Mouse (Mus musculus) gastrocnemius, postnatal 36 days (tissue): ENCODE data around the gene Htr7. TPM values are rescaled to one million over a fixed set of nuclear protein-coding genes. Genes with fewer than 3 reads are reported as not detected.

ENCODE experiments used
- DNase-seq, 2 experiments: peaks; one replicate each; pipeline ENCODE4 v3.0.0; 2022
- intact Hi-C: fragments of 180-260 bp; cut with DNase I; formaldehyde crosslinking; loops from one replicate; pipeline ENCODE4 v1.15.1; 2025
- long read RNA-seq, 2 experiments: library from polyadenylated mRNA; stranded (forward); transcript quantifications; one replicate each; pipeline ENCODE4 v2.0.0; 2021
- total RNA-seq, 2 experiments: library from RNA; stranded (reverse); gene quantifications; 2 replicates each; pipeline ENCODE4 v1.2.3; 2021

Gene Htr7
- under 1 TPM; 0.48 to 0.72 TPM for total RNA-seq
- long read RNA-seq, experiment 1, partial matches to known transcripts = 0 of 1 reads
- long read RNA-seq, experiment 1, other reads (novel, unspliced or antisense) = 0 of 1 reads
- long read RNA-seq, experiment 2 = 0 reads

DNA sequence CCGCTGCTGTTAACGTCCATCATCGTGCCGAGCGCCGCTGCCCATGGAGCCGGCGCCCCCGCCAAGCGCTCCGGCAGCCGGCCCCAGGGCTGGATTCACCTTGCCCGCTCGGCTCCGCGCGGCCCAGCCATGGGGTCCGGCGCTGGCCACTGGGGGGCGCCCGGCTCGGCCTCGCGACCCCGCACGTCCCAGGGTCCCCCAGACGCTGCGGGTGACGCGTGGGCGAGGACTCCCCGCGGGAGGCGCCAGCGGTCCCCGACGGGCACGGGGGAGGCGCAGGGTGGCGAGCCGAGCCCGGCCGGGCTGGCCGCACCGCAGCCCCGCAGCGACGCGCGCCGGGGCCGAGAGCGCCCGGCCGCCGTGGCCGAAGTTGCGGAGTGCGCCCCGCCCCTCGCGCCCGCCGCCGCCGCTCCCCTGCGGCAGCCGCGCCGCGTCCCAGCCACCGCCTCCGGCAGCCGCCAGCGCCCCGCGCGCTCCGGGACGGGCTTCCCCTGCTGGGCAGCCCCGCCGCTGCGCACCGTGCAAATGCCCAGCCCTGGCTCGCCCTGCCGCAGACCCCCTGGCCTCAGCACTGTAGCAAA lies at the start of gene Htr7:
Htr7 (minus strand) TSS at position 277 of the 581 bp plus-strand sequence.
- intact Hi-C loops = no loop called here
- peak in 1 of 2 experiments; percentile 16 for DNase-seq

DNA sequence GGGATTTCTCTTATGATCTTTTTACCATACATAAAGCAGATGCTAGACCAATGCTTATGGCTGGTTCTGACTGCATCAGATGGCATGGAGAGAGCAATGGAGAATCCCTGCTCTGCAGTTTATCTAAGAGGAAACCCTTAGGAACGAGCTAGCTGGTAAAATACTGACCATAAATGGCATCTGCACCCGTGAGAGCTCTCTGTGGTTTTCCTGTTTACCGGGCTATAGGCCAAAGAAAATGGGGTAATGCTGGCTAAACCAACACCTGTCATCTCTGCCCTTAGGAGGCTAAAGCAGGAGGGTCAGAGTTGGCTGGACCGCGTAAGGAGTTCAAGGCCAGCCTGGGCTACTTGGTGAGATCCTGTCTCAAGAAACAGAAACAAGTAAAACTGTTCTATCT lies 46.6 kb upstream of the Htr7 start:
- intact Hi-C loops = no loop called here

DNA sequence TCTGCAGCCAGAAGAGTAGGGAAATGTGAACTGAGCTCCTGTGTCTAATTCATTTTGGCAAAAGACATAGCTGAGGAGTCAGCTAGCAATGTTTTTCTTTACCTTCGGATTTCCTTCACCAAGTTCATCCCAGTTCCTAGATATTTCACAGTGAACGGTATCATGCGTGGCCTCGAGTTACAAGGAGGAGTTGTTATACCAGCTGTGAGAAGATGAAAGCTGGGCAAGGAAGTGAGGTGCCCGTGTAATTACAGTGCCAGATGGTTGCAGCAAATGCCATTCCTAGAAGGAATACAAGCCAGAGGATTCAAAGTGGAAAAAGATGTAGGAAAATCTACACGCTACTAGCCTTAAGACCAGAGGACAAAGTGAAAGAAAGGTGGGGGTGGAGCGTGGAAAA lies 41.6 kb upstream of the Htr7 start:
- intact Hi-C loops = no loop called here
- DNase-seq = no peak

More for the DNA sequence above, 46.6 kb upstream of the Htr7 start:
- DNase-seq = no peak

DNA sequence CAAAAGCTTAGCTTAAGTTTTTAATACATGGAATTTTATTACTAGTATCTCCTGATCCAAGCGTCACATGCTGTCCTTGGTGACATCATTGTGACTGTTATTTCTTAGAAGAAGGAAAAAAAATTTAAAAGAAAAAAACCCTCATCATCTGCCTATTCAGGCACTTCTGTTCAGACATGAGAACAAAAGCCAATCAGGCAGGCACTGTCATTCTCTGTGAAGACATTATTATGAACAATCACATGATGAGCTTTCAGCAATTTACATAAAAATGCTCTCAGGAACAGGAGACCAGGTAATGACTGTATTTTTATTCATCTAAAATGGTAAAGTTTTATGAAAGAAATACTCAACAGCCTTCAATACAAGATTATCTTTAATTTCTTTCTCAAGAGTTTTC lies 41.0 kb upstream of the Htr7 start:
- intact Hi-C loops = no loop called here
- DNase-seq = no peak

DNA sequence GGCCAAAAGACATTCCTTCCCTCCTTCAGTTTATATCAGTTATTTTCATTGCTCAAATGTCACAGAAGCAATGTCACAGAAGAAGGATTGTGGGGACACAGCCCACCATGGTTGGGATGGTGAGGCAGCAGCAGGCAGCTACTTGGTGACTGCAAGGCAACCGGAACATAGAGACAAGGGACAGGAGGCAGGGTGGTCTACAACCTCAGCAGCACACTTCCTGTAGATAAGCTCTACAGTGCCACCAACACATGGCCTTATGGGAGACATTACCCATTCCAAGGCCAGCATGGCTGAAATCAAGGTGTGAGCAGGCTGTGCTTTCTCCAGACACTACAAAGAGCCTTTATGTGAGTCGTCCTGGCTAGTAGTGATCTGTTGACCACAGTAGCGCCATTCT lies 39.9 kb upstream of the Htr7 start:
- DNase-seq = no peak
- intact Hi-C loops = no loop called here

DNA sequence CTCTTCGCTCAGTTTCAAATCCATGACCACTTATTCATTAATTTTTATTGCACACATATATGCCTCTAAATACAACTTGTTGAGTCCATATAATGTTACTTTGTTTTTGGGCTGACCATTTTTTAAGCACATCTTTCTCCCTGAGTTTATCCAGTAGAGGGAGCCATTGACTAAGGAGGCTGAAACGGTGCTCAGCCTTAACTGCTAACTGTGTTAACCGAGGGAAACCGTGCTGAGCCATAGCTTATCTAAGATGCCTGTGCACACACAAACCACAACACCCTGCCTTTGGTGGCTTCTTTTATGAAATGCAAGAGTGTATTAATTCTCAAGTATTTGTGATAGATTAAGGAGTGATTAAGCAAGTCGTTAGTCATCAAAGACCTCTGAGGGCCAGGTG lies 33.5 kb upstream of the Htr7 start:
- DNase-seq = no peak
- intact Hi-C loops = no loop called here

DNA sequence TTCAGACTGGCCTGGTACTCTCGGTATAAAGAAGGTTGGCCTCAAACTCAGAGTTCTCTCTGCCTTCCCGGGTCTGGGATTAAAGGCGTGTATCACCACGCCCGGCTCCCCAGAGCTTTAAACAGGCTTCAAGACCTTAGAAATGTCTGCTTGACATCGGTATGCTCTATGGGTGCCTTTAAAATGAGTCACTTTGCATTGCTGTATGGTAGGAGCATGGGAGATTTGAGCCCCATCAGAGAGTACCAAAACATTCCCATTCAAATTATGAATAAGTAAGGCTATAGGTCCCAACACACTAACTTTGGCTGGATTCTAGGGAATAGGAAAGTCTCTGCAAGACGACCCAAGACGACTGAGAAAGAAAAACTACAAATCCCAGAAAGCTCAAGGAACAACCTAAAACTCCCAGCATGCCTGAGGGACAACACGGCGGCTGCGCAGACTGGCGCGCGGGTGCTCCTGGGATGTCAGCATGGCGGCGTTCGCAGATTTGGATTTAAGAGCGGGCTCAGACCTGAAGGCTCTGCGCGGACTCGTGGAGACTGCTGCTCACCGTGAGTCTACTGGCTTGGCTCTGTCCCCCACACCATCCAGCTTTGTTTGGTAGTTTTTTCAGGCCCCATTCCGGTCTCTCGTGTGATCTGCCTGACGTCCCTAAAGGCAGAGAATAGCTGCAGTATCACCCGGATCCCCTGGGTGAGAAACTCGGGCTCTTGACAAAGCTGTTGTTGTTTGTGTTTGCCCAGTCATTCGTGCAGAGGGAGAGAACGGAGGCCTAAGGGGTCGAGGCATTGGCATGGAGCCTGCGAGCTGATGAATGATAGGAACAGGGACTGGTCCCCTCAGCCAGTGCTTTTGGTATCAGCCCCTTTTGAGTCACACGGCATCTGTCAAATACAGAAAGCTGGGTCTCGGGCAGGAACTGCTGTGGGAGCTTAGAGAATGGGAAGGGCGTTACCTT lies 26.2 kb upstream of the Htr7 start, which contains the start of gene Rpp30:
Rpp30 (plus strand) TSS at position 455 of the 964 bp plus-strand sequence.
- peak; percentile 59 to 79 for DNase-seq
- intact Hi-C loops = no loop called here

DNA sequence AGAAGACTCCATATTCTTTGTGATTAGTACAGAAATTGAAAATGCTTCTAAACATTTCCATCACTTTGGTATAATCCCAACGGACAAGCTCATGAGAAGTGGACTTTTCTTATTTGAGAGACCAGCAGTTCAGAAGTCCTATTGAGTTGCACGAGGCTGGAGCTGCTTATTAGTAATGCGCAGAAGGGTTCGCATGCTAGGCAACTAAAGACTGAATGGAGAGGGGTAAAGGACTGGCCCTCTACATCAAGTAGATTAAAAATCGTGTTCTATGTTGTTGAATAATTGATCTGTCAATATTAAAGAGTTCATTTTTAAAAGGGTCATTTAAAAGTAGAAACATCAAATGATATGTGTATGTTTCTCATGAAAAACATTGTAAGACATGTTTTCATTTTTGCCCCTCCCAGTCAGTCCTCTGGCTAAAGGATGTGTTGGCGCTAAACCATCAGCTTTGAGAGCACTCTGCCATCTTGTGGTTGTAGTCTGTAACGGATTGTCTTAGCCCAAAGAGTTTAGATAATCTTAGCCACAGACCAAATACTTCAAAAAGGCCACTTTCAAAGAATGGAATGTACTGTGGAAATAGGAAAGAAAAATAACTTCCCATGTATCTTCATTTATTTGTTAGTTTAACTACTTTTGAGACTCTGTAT lies 25.4 kb upstream of the Htr7 start:
- intact Hi-C loops = no loop called here
- DNase-seq = no peak

DNA sequence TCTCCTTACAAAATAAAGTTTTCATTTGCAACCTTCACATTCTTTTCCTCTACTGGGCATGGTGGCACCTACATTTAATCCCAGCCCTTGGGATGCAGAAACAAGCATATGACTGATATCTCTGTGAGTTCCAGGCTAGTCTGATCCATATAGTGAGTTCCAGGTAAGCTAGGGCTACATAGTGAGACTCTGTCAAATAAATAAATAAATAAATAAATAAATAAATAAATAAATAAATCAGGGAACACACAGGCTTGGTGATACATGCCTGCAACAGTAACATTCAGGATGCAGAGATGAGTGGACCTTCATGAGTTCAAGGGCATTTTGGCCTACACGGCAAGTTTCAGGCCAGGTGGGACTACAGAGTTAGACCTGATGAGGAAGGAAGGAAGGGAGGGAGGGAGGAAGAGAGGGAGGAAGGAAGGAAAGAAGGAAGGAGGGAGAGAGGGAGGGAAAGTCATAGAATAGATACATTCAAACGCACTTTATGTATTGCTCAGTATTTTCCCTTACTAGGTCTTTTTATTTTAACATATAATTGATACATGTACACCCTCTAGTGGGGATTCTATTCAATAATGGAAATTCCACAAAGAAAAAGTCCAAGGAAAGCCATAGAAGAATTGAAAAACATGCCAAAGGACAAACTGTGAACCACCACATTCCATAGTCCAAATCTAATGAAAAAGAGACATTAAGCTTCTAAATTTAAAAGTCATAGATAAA lies 5.7 kb upstream of the Htr7 start:
- intact Hi-C loops = no loop called here

DNA sequence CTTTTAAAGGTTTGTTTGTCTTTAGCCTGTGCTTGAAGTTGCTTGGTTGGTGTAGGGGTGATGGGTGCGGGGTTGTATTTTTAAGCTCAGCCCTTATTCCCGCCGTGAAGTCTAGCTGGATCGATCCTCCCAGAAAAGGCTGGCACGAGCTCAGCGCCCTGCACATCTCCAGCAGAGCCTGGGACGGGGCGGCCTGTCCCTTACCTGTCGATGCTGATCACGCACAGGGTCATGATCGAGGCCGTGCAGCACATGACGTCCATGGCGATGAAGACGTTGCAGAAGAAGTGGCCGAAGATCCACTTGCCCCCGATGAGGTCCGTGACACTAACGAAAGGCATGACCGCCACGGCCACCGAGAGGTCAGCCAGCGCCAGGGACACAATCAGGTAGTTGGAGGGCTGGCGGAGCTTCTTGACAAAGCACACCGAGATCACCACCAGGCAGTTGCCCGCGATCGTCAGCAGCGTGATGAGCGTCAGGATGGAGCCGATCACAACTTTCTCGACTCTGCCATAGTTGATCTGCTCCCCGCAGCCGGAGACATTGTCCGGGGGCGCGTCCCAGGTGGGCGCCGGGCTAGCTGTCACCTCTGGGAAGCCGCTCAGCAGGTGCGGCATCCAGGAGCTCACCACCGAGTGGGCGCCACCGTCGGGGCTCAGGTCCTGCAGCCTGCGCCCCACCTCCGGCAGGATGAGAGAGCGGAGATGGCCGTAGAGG lies 645 bp downstream of the Htr7 start:
- no peak for DNase-seq
- intact Hi-C loops = no loop called here

More for the DNA sequence above, 5.7 kb upstream of the Htr7 start:
- no peak for DNase-seq

DNA sequence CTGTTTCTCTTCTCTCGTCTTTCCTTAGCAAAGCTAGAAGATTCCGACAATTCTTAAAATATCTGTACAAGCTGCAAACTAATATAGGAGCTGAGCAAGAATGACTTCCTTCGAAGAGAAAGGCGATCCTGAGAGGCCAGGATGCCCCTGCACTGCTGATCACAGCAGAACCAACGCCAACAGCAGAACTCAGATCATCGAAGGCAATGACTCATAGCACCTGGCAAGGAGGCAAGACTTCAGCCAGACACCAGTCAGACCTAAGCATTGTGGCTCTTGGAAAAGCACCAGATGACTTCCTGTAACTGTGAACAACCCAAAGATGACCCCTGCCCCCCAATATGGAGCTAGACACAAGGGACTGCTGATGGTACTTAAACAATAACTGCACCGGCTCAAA lies 11.3 kb downstream of the Htr7 start:
- intact Hi-C loops = no loop called here
- DNase-seq = no peak

DNA sequence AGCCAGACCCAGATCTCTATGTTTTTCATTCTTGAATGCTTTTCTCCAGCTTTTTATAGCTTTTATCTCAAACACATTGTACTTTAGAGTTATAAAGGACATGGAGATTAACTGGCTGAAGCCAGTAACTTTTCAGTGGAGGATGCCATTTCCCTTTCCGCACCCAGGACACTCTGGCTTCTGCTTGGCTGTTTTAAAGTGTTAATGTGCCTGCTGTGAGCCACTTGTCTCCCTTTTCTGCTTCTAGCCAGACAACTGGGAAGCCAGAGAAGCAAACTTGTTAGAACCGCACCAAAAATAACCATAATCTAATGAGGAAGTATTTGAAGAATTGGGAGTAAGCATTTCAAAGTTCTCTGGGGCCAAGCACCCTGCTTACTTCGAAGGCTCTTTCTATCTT lies 42.5 kb downstream of the Htr7 start:
- no peak for DNase-seq
- intact Hi-C loops = no loop called here

DNA sequence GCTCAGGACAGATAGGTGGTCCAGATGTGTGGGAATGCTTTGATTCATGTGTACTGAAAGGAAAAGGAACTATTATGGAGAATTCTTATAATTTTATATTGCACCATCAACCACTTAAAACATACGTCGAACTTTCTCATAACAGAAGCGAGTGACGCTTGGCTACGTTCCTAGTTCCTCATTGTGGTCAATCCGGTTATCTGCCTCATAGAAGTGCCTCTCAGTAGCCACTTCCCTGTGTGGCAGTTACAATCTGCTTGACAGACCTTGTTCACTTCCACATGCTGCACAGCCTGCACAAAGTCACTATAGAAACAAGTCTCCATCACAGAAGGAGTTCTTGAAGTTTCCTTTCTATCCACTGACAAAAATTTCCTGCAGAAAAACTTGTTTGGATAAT lies 51.0 kb downstream of the Htr7 start:
- intact Hi-C loops = no loop called here
- DNase-seq = no peak

DNA sequence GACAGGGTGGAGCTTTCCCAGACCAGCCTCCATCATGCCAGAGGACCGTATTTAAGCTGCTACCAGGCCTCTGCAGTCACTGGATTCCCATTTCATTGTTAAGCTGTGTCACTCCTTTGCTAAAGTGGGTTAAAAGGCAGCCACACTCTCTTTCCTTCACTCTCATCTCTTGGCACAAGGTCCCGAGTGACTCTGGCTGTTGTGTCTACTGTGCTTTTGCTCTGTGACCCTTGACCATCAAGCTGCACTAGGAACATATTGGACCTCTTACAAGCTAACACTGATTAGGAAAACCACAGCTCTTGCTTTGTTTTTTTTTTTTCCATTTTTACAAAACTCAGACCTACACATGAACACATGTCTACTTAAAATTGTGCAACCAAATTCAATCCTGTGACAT lies 52.3 kb downstream of the Htr7 start:
- no peak for DNase-seq
- intact Hi-C loops = no loop called here

DNA sequence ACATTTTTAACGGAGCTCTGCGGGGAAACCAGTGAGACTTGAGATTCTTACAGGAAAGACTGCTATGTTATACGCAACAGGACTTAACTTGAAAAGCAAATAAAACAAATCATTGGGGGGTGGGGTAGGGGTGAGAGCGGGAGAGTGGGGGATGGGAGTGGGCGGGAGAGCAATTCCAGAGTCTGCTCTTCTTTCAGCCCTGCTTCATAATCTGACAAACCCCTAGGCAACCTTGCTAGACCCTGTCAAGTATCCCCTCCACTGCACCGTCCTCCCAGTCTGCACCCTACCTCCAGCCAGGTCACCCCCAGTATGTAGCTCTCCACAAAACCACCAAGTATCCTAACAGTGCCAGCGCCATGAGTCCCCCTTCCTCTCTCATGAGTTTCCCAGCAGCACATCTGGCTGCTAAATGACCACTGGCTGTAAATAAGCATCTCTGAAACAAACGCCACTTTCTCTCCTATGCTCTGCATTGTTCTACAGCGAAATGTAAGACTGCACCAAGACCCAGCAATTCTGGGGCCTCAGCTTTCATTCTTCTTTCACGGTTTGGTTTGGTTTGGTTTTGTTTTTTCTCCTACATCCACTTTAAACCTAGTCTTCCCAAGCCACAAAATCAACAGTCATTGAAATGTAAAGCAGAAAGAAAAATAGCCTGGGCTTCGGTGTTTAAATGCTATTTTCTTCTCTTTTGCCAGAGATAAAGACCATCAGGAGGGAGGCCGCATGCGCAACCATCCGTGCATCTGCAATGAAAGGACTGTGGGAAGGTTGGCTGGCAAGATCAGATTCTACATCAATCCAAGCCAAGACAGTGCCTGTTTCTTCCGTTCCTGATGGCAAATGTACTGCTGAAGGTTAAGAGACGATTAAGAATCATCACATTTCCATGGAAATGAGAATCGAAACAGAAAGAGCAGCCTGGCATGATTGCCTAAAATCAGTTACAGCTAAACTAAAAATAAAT lies 54.5 kb downstream of the Htr7 start:
- no peak for DNase-seq
- intact Hi-C loops = no loop called here

DNA sequence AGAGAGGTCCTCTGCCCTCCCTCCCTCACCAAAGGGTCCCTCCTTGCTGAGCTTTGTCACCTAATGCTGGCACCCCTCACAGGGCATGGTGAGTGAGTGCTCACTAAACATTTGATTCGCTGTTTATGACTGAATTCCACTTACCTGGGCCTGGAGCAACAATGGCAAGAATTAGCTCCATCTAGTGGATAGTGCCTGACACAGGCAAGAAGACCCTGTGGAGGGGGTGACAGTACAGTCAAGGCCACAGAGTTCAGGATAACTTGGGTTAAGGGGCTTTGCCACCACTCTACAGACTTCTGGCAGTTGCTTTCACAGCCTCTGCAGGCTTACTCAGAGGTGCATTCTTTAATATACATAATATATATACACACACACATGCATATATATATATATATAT lies 55.8 kb downstream of the Htr7 start:
- intact Hi-C loops = no loop called here
- no peak for DNase-seq

DNA sequence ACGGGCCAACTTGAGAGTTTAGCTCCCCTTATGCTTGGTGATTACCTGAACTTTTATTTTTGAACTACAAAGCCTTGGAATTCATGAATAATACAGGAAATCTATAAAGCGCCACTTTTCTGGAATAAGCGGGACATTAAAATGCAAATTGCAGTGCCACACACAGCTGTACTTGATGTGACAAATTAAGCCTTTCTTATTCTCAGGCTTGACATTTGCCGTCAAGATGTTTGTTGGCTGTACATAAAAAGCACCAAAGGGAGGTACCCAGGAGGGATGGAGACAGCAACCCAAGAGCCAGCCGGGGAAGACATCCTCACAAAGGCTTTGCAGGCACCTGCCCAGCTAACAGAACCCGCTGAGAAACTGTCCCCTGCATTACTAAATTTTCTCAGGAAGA lies 56.4 kb downstream of the Htr7 start:
- intact Hi-C loops = no loop called here
- DNase-seq = no peak

DNA sequence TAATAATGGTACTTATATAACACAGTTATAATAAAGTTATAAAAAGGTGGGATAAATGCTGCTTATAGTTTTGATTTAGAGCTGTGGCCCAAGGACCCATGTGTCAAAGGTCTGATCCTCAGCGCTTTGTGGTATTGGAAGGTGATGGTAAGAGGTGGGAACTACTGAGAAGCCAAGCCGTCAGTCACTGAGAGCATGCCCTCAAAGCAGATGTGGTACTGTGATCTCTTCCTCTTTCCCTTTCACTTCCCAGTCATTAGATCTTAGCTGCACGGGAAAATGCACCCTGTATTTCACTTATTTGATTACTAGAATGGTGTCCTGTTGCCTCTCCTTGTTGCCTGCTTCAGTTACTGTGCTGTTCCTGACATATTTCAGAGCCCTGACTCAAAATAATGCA lies 59.9 kb downstream of the Htr7 start:
- no peak for DNase-seq
- intact Hi-C loops = no loop called here

DNA sequence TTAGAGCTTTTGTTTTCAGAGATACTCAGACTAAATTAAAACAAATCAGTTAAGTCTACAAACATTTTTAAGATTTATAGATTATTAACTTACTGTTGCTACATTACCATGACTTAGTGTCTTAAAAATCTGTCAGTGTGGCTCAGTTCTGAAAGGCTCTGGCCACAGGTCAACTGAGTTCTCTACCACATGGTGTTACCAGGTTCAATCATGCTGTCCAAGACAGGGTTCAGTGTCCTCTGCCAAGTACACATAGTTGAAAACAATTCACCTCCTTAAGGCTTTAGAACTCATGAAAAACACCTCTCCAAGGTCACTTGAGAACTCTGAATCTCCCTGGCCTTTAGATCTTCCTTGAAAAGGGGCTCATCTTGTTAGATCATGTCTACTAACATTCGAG lies 69.8 kb downstream of the Htr7 start:
- DNase-seq = no peak
- intact Hi-C loops = no loop called here
